ENCODE assay signal across 22 mouse cellular contexts in the genomic region with DNA sequence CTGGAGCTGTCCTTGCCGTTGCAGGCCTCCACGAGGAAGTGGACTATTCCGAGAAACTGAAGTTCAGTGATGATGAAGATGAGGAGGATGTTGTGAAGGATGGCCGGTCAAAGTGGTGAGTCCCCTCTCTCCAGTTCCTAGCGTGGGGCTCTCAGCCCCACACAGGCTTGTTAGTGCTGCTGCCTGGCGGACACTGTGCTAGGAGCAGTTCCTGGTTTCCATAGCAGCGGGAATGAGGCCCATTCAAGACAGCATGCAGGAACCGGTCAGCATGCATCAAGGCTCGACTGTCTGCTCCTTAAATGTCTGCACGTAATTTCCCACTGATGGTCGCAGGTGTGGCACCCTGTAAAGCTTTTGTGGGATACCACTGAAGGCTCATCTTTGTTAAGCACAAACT. TPM values are rescaled to one million over a fixed set of nuclear protein-coding genes. Genes with fewer than 3 reads are reported as not detected.
A peak's percentile ranks its signal among the peaks of the same experiment; 100 is the strongest.
DNase-seq lines count a peak whose midpoint lies in the region; ATAC-seq and TF ChIP-seq lines count a peak whose summit lies in the region.
"Had no signal": no experiment of that assay in that cellular context is flagged by ENCODE, and none has a peak within 500 bp of the region (broad histone marks: within the 10 kb centered on the region; RNA-seq: fewer than 3 reads in every experiment).

No protein-coding gene starts in this region.

- H3K9me3 ChIP-seq in hindbrain, postnatal 0 days (ENCODE audit: low read length) = no peaks in the 10 kb centered on the region
- H3K9me3 ChIP-seq in hindbrain, embryonic 13.5 days = no peaks in the 10 kb centered on the region
- H3K9me3 ChIP-seq in midbrain, postnatal 0 days (ENCODE audit: low read length) = no peaks in the 10 kb centered on the region
- H3K9me3 ChIP-seq in midbrain, embryonic 11.5 days (ENCODE audit: control insufficient read depth, low read length) = no peaks in the 10 kb centered on the region
- H3K9me3 ChIP-seq in stomach, postnatal 0 days (ENCODE audit: control insufficient read depth, low read length) = no peaks in the 10 kb centered on the region
- H3K9me3 ChIP-seq: embryonic facial prominence, embryonic 12.5 days; embryonic facial prominence, embryonic 15.5 days; forebrain, embryonic 15.5 days; heart, embryonic 10.5 days; heart, embryonic 13.5 days; hindbrain, embryonic 15.5 days had no signal

- no peak for ATAC-seq in hindbrain, postnatal 0 days
- ATAC-seq in hindbrain, embryonic 13.5 days (ENCODE audit: low FRiP score) = no peak
- ATAC-seq in midbrain, postnatal 0 days (ENCODE audit: low FRiP score) = no peak
- ATAC-seq in midbrain, embryonic 11.5 days (ENCODE audit: low FRiP score) = no peak
- ATAC-seq in stomach, postnatal 0 days (ENCODE audit: low FRiP score, low TSS enrichment) = no peak
- ATAC-seq: CD4-positive, CD25-positive, alpha-beta regulatory T cell, adult 4 months; forebrain, embryonic 15.5 days had no signal

- TF ChIP-seq EP300 in stomach, postnatal 0 days (optimal IDR thresholded peaks at IDR 0.05) = no peak

- H3K36me3 ChIP-seq in hindbrain, postnatal 0 days (ENCODE audit: insufficient read depth, low read length) = peaks cover 86% of the 10 kb centered on the region
- H3K36me3 ChIP-seq in hindbrain, embryonic 13.5 days = peaks cover 100% of the 10 kb centered on the region
- peaks cover 92% of the 10 kb centered on the region for H3K36me3 ChIP-seq in midbrain, postnatal 0 days (ENCODE audit: insufficient read depth, low read length)
- H3K36me3 ChIP-seq in midbrain, embryonic 11.5 days (ENCODE audit: control insufficient read depth, insufficient read depth, low read length) = peaks cover 48% of the 10 kb centered on the region
- peaks cover 47% of the 10 kb centered on the region for H3K36me3 ChIP-seq in stomach, postnatal 0 days (ENCODE audit: control insufficient read depth, insufficient read depth, low read length)

- 54% methylated on average over 11 of the region's 11 CpGs for WGBS in hindbrain, postnatal 0 days
- WGBS in hindbrain, embryonic 13.5 days = 80% methylated on average over 11 of the region's 11 CpGs
- 70% methylated on average over 11 of the region's 11 CpGs for WGBS in midbrain, postnatal 0 days
- WGBS in midbrain, embryonic 11.5 days = 80% methylated on average over 11 of the region's 11 CpGs
- WGBS in stomach, postnatal 0 days = 78% methylated on average over 11 of the region's 11 CpGs

- peak; percentile 45 for TF ChIP-seq CTCF in hindbrain, postnatal 0 days (IDR thresholded peaks at IDR 0.05; ENCODE audit: low read depth)
- TF ChIP-seq CTCF in midbrain, postnatal 0 days (IDR thresholded peaks at IDR 0.05) = peak; percentile 27; the same call in 1 of the 2 replicates
- peak; percentile 3; the same call in 1 of the 2 replicates for TF ChIP-seq CTCF in stomach, postnatal 0 days (IDR thresholded peaks at IDR 0.05; ENCODE audit: low read depth)

- no peaks in the 10 kb centered on the region for H3K4me1 ChIP-seq in hindbrain, postnatal 0 days (ENCODE audit: insufficient read depth, low read length)
- 0 out of 2 replicates have a peak, but pooled peaks cover 3% of the 10 kb centered on the region for H3K4me1 ChIP-seq in hindbrain, embryonic 13.5 days (replicated peaks)
- H3K4me1 ChIP-seq in midbrain, postnatal 0 days (ENCODE audit: insufficient read depth, low read length) = no peaks in the 10 kb centered on the region
- H3K4me1 ChIP-seq in midbrain, embryonic 11.5 days (ENCODE audit: control insufficient read depth, insufficient read depth, low read length) = no peaks in the 10 kb centered on the region
- H3K4me1 ChIP-seq in stomach, postnatal 0 days (replicated peaks; ENCODE audit: control insufficient read depth, insufficient read depth) = no peaks in the 10 kb centered on the region
- H3K4me1 ChIP-seq: embryonic facial prominence, embryonic 12.5 days; embryonic facial prominence, embryonic 15.5 days; heart, embryonic 10.5 days; heart, embryonic 13.5 days; hindbrain, embryonic 15.5 days had no signal

- H3K27ac ChIP-seq in hindbrain, postnatal 0 days = no peak overlapping the region; the same call in 1 of the 2 replicates
- H3K27ac ChIP-seq in hindbrain, embryonic 13.5 days = no peak overlapping the region
- no peak overlapping the region for H3K27ac ChIP-seq in midbrain, postnatal 0 days (ENCODE audit: low read depth, low read length)
- H3K27ac ChIP-seq in midbrain, embryonic 11.5 days (ENCODE audit: low read depth, low read length) = no peak overlapping the region
- H3K27ac ChIP-seq in stomach, postnatal 0 days (replicated peaks) = no peak overlapping the region
- H3K27ac ChIP-seq: embryonic facial prominence, embryonic 12.5 days; embryonic facial prominence, embryonic 15.5 days; forebrain, embryonic 15.5 days; heart, adult 2 months; heart, embryonic 10.5 days; heart, embryonic 13.5 days; hindbrain, embryonic 15.5 days had no signal

- H3K4me2 ChIP-seq in hindbrain, postnatal 0 days (ENCODE audit: low read depth, low read length) = no peak overlapping the region
- no peak overlapping the region for H3K4me2 ChIP-seq in hindbrain, embryonic 13.5 days
- H3K4me2 ChIP-seq in midbrain, postnatal 0 days (ENCODE audit: low read depth, low read length, poor library complexity, severe bottlenecking) = no peak overlapping the region
- H3K4me2 ChIP-seq in midbrain, embryonic 11.5 days = no peak overlapping the region
- no peak overlapping the region for H3K4me2 ChIP-seq in stomach, postnatal 0 days (replicated peaks; ENCODE audit: low read depth)
- H3K4me2 ChIP-seq: embryonic facial prominence, embryonic 12.5 days; embryonic facial prominence, embryonic 15.5 days; forebrain, embryonic 15.5 days; heart, embryonic 13.5 days; hindbrain, embryonic 15.5 days had no signal

- no peaks in the 10 kb centered on the region for H3K27me3 ChIP-seq in hindbrain, postnatal 0 days (ENCODE audit: insufficient read depth, low read length)
- H3K27me3 ChIP-seq in hindbrain, embryonic 13.5 days = no peaks in the 10 kb centered on the region
- no peaks in the 10 kb centered on the region for H3K27me3 ChIP-seq in midbrain, postnatal 0 days (ENCODE audit: insufficient read depth, low read length)
- H3K27me3 ChIP-seq in midbrain, embryonic 11.5 days (ENCODE audit: control insufficient read depth, insufficient read depth, low read length) = no peaks in the 10 kb centered on the region
- no peaks in the 10 kb centered on the region for H3K27me3 ChIP-seq in stomach, postnatal 0 days (ENCODE audit: control insufficient read depth, insufficient read depth, low read length)
- H3K27me3 ChIP-seq: embryonic facial prominence, embryonic 12.5 days; embryonic facial prominence, embryonic 15.5 days; forebrain, embryonic 15.5 days; heart, embryonic 13.5 days; hindbrain, embryonic 15.5 days had no signal

- DNase-seq in hindbrain, postnatal 0 days (ENCODE audit: low spot score) = peak; percentile 29
- DNase-seq in midbrain, postnatal 0 days (ENCODE audit: low spot score) = peak; percentile 27
- no peak for DNase-seq in midbrain, embryonic 11.5 days (ENCODE audit: low spot score, missing footprints)
- no peak for DNase-seq in stomach, postnatal 0 days (ENCODE audit: low spot score)
- no peak for DNase-seq in lung, postnatal 4 days
- DNase-seq: adrenal gland, adult 2 months; adrenal gland, postnatal 14 days; cerebellum, adult 18-20 months; cerebellum, adult 9-11 months; gastrocnemius, postnatal 10 days; gastrocnemius, postnatal 36 days; heart, adult 2 months; heart, postnatal 14 days; heart, postnatal 4 days had no signal

- no peak overlapping the region for H3K4me3 ChIP-seq in hindbrain, postnatal 0 days (ENCODE audit: low read length)
- no peak overlapping the region for H3K4me3 ChIP-seq in hindbrain, embryonic 13.5 days
- no peak overlapping the region for H3K4me3 ChIP-seq in midbrain, postnatal 0 days (ENCODE audit: low read depth, low read length)
- H3K4me3 ChIP-seq in midbrain, embryonic 11.5 days (ENCODE audit: low read depth, low read length) = no peak overlapping the region
- H3K4me3 ChIP-seq in stomach, postnatal 0 days (ENCODE audit: low read depth, low read length) = no peak overlapping the region
- H3K4me3 ChIP-seq: embryonic facial prominence, embryonic 12.5 days; embryonic facial prominence, embryonic 15.5 days; forebrain, embryonic 15.5 days; heart, adult 2 months; heart, embryonic 10.5 days; heart, embryonic 13.5 days; hindbrain, embryonic 15.5 days had no signal

- H3K9ac ChIP-seq in hindbrain, postnatal 0 days (replicated peaks; ENCODE audit: low read length) = no peak overlapping the region
- no peak overlapping the region for H3K9ac ChIP-seq in hindbrain, embryonic 13.5 days
- H3K9ac ChIP-seq in midbrain, postnatal 0 days (replicated peaks; ENCODE audit: low read length, poor library complexity, severe bottlenecking) = no peak overlapping the region
- H3K9ac ChIP-seq in midbrain, embryonic 11.5 days (ENCODE audit: low read length) = no peak overlapping the region
- no peak overlapping the region for H3K9ac ChIP-seq in stomach, postnatal 0 days (ENCODE audit: low read length)
- H3K9ac ChIP-seq: embryonic facial prominence, embryonic 12.5 days; embryonic facial prominence, embryonic 15.5 days; forebrain, embryonic 15.5 days; heart, embryonic 13.5 days; hindbrain, embryonic 15.5 days had no signal

RNA-seq across cellular contexts. Expression of gene Pomt1, which starts 37.4 kb away (rescaled TPM):
- total RNA-seq in hindbrain, postnatal 0 days (2014; rRNA removed) = 41.2 and 41.8 TPM in 2 replicates
- polyA plus RNA-seq in hindbrain, postnatal 0 days (2015; fragmentation: Nextera tagmentation; extraction: Ambion mirVana) = 18.0 and 19.4 TPM in 2 replicates
- polyA plus RNA-seq in hindbrain, embryonic 13.5 days (2015; fragmentation: Nextera tagmentation; extraction: Ambion mirVana) = 24.4 and 24.9 TPM in 2 replicates
- 48.6 and 48.9 TPM in 2 replicates for total RNA-seq in midbrain, postnatal 0 days (2014; rRNA removed)
- 21.5 and 23.5 TPM in 2 replicates for polyA plus RNA-seq in midbrain, postnatal 0 days (2015; fragmentation: Nextera tagmentation; extraction: Ambion mirVana)
- polyA plus RNA-seq in midbrain, embryonic 11.5 days (2014; fragmentation: Nextera tagmentation; extraction: Ambion mirVana) = 16.4 and 22.0 TPM in 2 replicates
- polyA plus RNA-seq in stomach, postnatal 0 days (2015; fragmentation: Nextera tagmentation; extraction: Ambion mirVana) = 6.2 and 6.9 TPM in 2 replicates

RNA-seq across cellular contexts. Expression of gene Prrc2b, which starts 48.1 kb away (rescaled TPM):
- total RNA-seq in hindbrain, postnatal 0 days (2014; rRNA removed) = 188 and 206 TPM in 2 replicates
- polyA plus RNA-seq in hindbrain, postnatal 0 days (2015; fragmentation: Nextera tagmentation; extraction: Ambion mirVana) = 44.8 and 55.9 TPM in 2 replicates
- polyA plus RNA-seq in hindbrain, embryonic 13.5 days (2015; fragmentation: Nextera tagmentation; extraction: Ambion mirVana) = 65.8 and 68.8 TPM in 2 replicates
- 164 and 215 TPM in 2 replicates for total RNA-seq in midbrain, postnatal 0 days (2014; rRNA removed)
- polyA plus RNA-seq in midbrain, postnatal 0 days (2015; fragmentation: Nextera tagmentation; extraction: Ambion mirVana) = 51.5 and 65.9 TPM in 2 replicates
- 52.6 and 64.1 TPM in 2 replicates for polyA plus RNA-seq in midbrain, embryonic 11.5 days (2014; fragmentation: Nextera tagmentation; extraction: Ambion mirVana)
- 18.7 and 21.6 TPM in 2 replicates for polyA plus RNA-seq in stomach, postnatal 0 days (2015; fragmentation: Nextera tagmentation; extraction: Ambion mirVana)

Comparison
In these comparisons a context has a peak if more than half of its experiments do, and no peak if none do; other contexts are left out.
1. DNase-seq: peak in hindbrain, postnatal 0 days (single experiment) and midbrain, postnatal 0 days (single experiment); none in midbrain, embryonic 11.5 days (single experiment), stomach, postnatal 0 days (single experiment) and lung, postnatal 4 days (0 of 2).
2. Peak in every context shown above with its lines, with median percentiles within 50 percentile points of each other: CTCF ChIP-seq.